Mouse (Mus musculus) lung, adult 2 months (tissue): Measurements from ENCODE around the gene Smyd1.

Experiments used
- CTCF ChIP-seq: fragments of 200-500 bp; IDR thresholded peaks from 2 replicates; pipeline ENCODE4 v1.5.1; 2011; ENCODE audit warnings: mild to moderate bottlenecking, low read length, control low read depth; ENCODE audit not compliant: insufficient read depth
- POLR2A ChIP-seq: fragments of 200-500 bp; IDR thresholded peaks from 2 replicates; pipeline ENCODE4 v1.6.1; 2011; ENCODE audit warnings: low read depth, mild to moderate bottlenecking, control low read depth, low read length, borderline replicate concordance; ENCODE audit errors: extremely low read depth

DNA sequence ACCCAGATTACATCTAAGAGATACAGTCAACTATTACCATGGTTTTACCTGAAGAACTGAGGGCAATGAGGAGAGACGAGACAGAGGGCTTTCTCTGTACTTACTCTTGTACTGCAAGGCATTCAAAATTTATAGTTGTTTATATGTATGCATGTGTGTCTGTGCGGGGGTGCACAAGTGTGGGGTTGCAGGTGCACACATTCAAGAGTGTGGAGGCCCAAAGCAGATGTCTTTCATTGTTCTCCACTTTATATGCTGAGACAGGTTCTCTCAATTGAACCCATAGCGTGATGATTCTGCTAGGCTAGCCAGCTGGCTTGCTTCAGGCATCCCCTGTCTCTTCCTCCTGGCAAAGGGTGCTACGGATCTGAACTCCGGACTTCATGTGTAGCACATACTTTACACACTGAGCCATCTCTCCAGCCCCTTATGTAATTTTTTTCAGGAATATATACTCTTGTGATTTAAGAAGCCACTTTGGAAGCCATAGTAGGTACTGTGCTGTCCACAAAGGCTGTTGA lies 49.1 kb upstream of the Smyd1 start:
- no peak for TF ChIP-seq CTCF
- TF ChIP-seq POLR2A = no peak
